Mouse (Mus musculus): ENCODE data around the gene Olfr1414. TPM values are rescaled to one million over a fixed set of nuclear protein-coding genes. Genes with fewer than 3 reads are reported as not detected.
A peak's percentile ranks its signal among the peaks of the same experiment; 100 is the strongest.

Gene Olfr1414
- polyA plus RNA-seq, 1 experiment from 2014 or later, result not detected

- DNase-seq (ENCODE audit: low spot score, missing footprints) (no peak), ATAC-seq (ENCODE audit: low FRiP score) (no peak)
- H3K4me1 ChIP-seq (ENCODE audit: control insufficient read depth, insufficient read depth, low read length), result no peaks in the 10 kb centered on the region
- H3K4me2 ChIP-seq, result no peak within 1 kb of the TSS
- H3K27me3 ChIP-seq (ENCODE audit: control insufficient read depth, insufficient read depth, low read length), result no peaks in the 10 kb centered on the region
- no peaks in the 10 kb centered on the region; the same call in 1 of the 2 replicates for H3K9me3 ChIP-seq (ENCODE audit: control insufficient read depth, low read length)
- no peak within 1 kb of the TSS for H3K9ac ChIP-seq (ENCODE audit: low read length)
- no peaks in the 10 kb centered on the region for H3K36me3 ChIP-seq (ENCODE audit: control insufficient read depth, insufficient read depth, low read length)
- no peak within 1 kb of the TSS for H3K27ac ChIP-seq (ENCODE audit: low read depth, low read length)
- H3K4me3 ChIP-seq (ENCODE audit: low read depth, low read length), result no peak within 1 kb of the TSS
Observed at GRCm38 (mm10) chr1:92485013-92485412, 33.4 kb downstream of the Olfr1414 start, which contains the start of gene Olfr1416. Gene Olfr1416 (minus strand): TSS chr1:92485113.

GRCm38 (mm10) chr1:92474066-92474578 is 44.3 kb downstream of the Olfr1414 start:
- Histone ChIP-seq H3K4me2 (peak overlapping the region; percentile 69), H3K27ac (ENCODE audit: low read depth, low read length) (no peak overlapping the region), H3K4me1 (ENCODE audit: control insufficient read depth, insufficient read depth, low read length) (peaks cover 7% of the 10 kb centered on the region; the same call in 1 of the 2 replicates), H3K36me3 (ENCODE audit: control insufficient read depth, insufficient read depth, low read length) (peaks cover 2% of the 10 kb centered on the region; the same call in 1 of the 2 replicates), H3K27me3 (ENCODE audit: control insufficient read depth, insufficient read depth, low read length) (no peaks in the 10 kb centered on the region), H3K4me3 (ENCODE audit: low read depth, low read length) (peak overlapping the region; percentile 94), H3K9ac (ENCODE audit: low read length) (peak overlapping the region; percentile 94), H3K9me3 (ENCODE audit: control insufficient read depth, low read length) (no peaks in the 10 kb centered on the region)
- 8% methylated on average over 10 of the region's 10 CpGs for WGBS
- peak; percentile 67 for ATAC-seq (ENCODE audit: low FRiP score)
- peak; percentile 92 for DNase-seq (ENCODE audit: low spot score, missing footprints)

- peaks cover 7% of the 10 kb centered on the region; the same call in 1 of the 2 replicates for H3K4me1 ChIP-seq (ENCODE audit: control insufficient read depth, insufficient read depth, low read length)
- ATAC-seq (ENCODE audit: low FRiP score) (peak; percentile 94), DNase-seq (ENCODE audit: low spot score, missing footprints) (peak; percentile 100)
- WGBS, result under 1% methylated on average over 67 of the region's 67 CpGs
- no peak within 1 kb of the TSS for H3K27ac ChIP-seq (ENCODE audit: low read depth, low read length)
- no peaks in the 10 kb centered on the region for H3K9me3 ChIP-seq (ENCODE audit: control insufficient read depth, low read length)
- peak within 1 kb of the TSS; percentile 94 for H3K4me3 ChIP-seq (ENCODE audit: low read depth, low read length)
- H3K4me2 ChIP-seq, result peak within 1 kb of the TSS; percentile 81
- H3K27me3 ChIP-seq (ENCODE audit: control insufficient read depth, insufficient read depth, low read length), result no peaks in the 10 kb centered on the region
- H3K36me3 ChIP-seq (ENCODE audit: control insufficient read depth, insufficient read depth, low read length), result peaks cover 2% of the 10 kb centered on the region; the same call in 1 of the 2 replicates
- H3K9ac ChIP-seq (ENCODE audit: low read length), result peak within 1 kb of the TSS; percentile 94
Observed at GRCm38 (mm10) chr1:92473165-92474041, 45.1 kb downstream of the Olfr1414 start, which contains the start of gene Ndufa10. Gene Ndufa10 (minus strand): TSS chr1:92473860.

GRCm38 (mm10) chr1:92468891-92469290 is 49.6 kb downstream of the Olfr1414 start:
- DNase-seq (ENCODE audit: low spot score, missing footprints), result no peak

GRCm38 (mm10) chr1:92458416-92458815 is 60.0 kb downstream of the Olfr1414 start:
- H3K27ac ChIP-seq (ENCODE audit: low read depth, low read length), result no peak overlapping the region
- no peak overlapping the region for H3K4me2 ChIP-seq
- no peaks in the 10 kb centered on the region for H3K4me1 ChIP-seq (ENCODE audit: control insufficient read depth, insufficient read depth, low read length)
- no peaks in the 10 kb centered on the region for H3K9me3 ChIP-seq (ENCODE audit: control insufficient read depth, low read length)
- ATAC-seq (ENCODE audit: low FRiP score), result no peak
- no peaks in the 10 kb centered on the region for H3K27me3 ChIP-seq (ENCODE audit: control insufficient read depth, insufficient read depth, low read length)
- 94% methylated on average over 6 of the region's 6 CpGs for WGBS
- no peak for DNase-seq (ENCODE audit: low spot score, missing footprints)
- peaks cover 10% of the 10 kb centered on the region for H3K36me3 ChIP-seq (ENCODE audit: control insufficient read depth, insufficient read depth, low read length)
- H3K9ac ChIP-seq (ENCODE audit: low read length), result no peak overlapping the region
- H3K4me3 ChIP-seq (ENCODE audit: low read depth, low read length), result no peak overlapping the region

More at GRCm38 (mm10) chr1:92468891-92469290, 49.6 kb downstream of the Olfr1414 start:
- Histone ChIP-seq H3K36me3 (ENCODE audit: control insufficient read depth, insufficient read depth, low read length) (peaks cover 8% of the 10 kb centered on the region; the same call in 1 of the 2 replicates), H3K9me3 (ENCODE audit: control insufficient read depth, low read length) (no peaks in the 10 kb centered on the region), H3K4me2 (no peak overlapping the region), H3K27me3 (ENCODE audit: control insufficient read depth, insufficient read depth, low read length) (no peaks in the 10 kb centered on the region), H3K9ac (ENCODE audit: low read length) (no peak overlapping the region), H3K27ac (ENCODE audit: low read depth, low read length) (no peak overlapping the region), H3K4me1 (ENCODE audit: control insufficient read depth, insufficient read depth, low read length) (peaks cover 4% of the 10 kb centered on the region; the same call in 1 of the 2 replicates), H3K4me3 (ENCODE audit: low read depth, low read length) (no peak overlapping the region)
- 84% methylated on average over 4 of the region's 4 CpGs for WGBS
- no peak for ATAC-seq (ENCODE audit: low FRiP score)

- H3K9ac ChIP-seq (ENCODE audit: low read length), result no peak overlapping the region
- H3K36me3 ChIP-seq (ENCODE audit: control insufficient read depth, insufficient read depth, low read length), result peaks cover 10% of the 10 kb centered on the region
- no peak overlapping the region for H3K4me3 ChIP-seq (ENCODE audit: low read depth, low read length)
- no peak overlapping the region for H3K4me2 ChIP-seq
- no peak overlapping the region for H3K27ac ChIP-seq (ENCODE audit: low read depth, low read length)
- no peak for DNase-seq (ENCODE audit: low spot score, missing footprints)
- no peak for ATAC-seq (ENCODE audit: low FRiP score)
- H3K9me3 ChIP-seq (ENCODE audit: control insufficient read depth, low read length), result no peaks in the 10 kb centered on the region
- no peaks in the 10 kb centered on the region for H3K4me1 ChIP-seq (ENCODE audit: control insufficient read depth, insufficient read depth, low read length)
- no peaks in the 10 kb centered on the region for H3K27me3 ChIP-seq (ENCODE audit: control insufficient read depth, insufficient read depth, low read length)
Observed at GRCm38 (mm10) chr1:92457758-92458157, 60.7 kb downstream of the Olfr1414 start.

Small RNAs within 50 kb of the gene (microRNA-seq; reads per million reads assigned to microRNA genes)
- gene Mir6900, result 10.0 reads per million, percentile 30 among the genes with 10 or more reads in this experiment

Other genes with a start within 250 kb of the Olfr1414 start
- 274 and 289 TPM in 2 replicates for gene Ndufa10, start 44.8 kb downstream of the Olfr1414 start, polyA plus RNA-seq (2014; fragmentation: Nextera tagmentation; extraction: Ambion mirVana)
- not detected in 2 replicates for gene Olfr1416, start 33.5 kb downstream of the Olfr1414 start, polyA plus RNA-seq (2014; fragmentation: Nextera tagmentation; extraction: Ambion mirVana)
- gene Olfr1415, start 22.6 kb downstream of the Olfr1414 start, polyA plus RNA-seq (2014; fragmentation: Nextera tagmentation; extraction: Ambion mirVana), result not detected in 2 replicates
- not detected in 2 replicates for gene Olfr1413, start 52.7 kb upstream of the Olfr1414 start, polyA plus RNA-seq (2014; fragmentation: Nextera tagmentation; extraction: Ambion mirVana)
- not detected in 2 replicates for gene Olfr1412, start 67.1 kb upstream of the Olfr1414 start, polyA plus RNA-seq (2014; fragmentation: Nextera tagmentation; extraction: Ambion mirVana)
- not detected in 2 replicates for gene Olfr1411, start 75.8 kb upstream of the Olfr1414 start, polyA plus RNA-seq (2014; fragmentation: Nextera tagmentation; extraction: Ambion mirVana)
- not detected in 2 replicates for gene Olfr1410, start 87.1 kb upstream of the Olfr1414 start, polyA plus RNA-seq (2014; fragmentation: Nextera tagmentation; extraction: Ambion mirVana)
- gene Olfr12, start 99.1 kb upstream of the Olfr1414 start, polyA plus RNA-seq (2014; fragmentation: Nextera tagmentation; extraction: Ambion mirVana), result 0.05 and 0.12 TPM in 2 replicates
- 354 and 411 TPM in 2 replicates for gene Cops9, start 123.3 kb upstream of the Olfr1414 start, polyA plus RNA-seq (2014; fragmentation: Nextera tagmentation; extraction: Ambion mirVana)
- 0.08 TPM in 1 of 2 replicates, not detected in the other for gene Otos, start 130.2 kb upstream of the Olfr1414 start, polyA plus RNA-seq (2014; fragmentation: Nextera tagmentation; extraction: Ambion mirVana)

All from midbrain, embryonic 11.5 days (tissue).